Mouse (Mus musculus) forebrain, embryonic 14.5 days (tissue): ENCODE results near the gene Itga9. TPM values are rescaled to one million over a fixed set of nuclear protein-coding genes. Genes with fewer than 3 reads are reported as not detected.
A peak's percentile ranks its signal among the peaks of the same experiment; 100 is the strongest.

Source experiments
- ATAC-seq: fragments of 200-750 bp; cut with Nextera tagmentation; 2 replicates; pipeline ENCODE4 v1.8.0; 2017; ENCODE audit warnings: mild to moderate bottlenecking, moderate library complexity
- DNase-seq: peaks from one replicate; pipeline ENCODE4 v3.0.0-alpha.2; 2015; ENCODE audit warnings: low spot score
- H3K27ac ChIP-seq: fragments of 300-500 bp; sonication (generic); 2 replicates; pipeline ENCODE4 v1.5.1; 2014; ENCODE audit warnings: low read depth, mild to moderate bottlenecking, control low read depth, low read length, moderate library complexity
- H3K27me3 ChIP-seq: fragments of 300-500 bp; sonication (generic); replicated peaks from 2 replicates; pipeline ENCODE4 v1.6.1; 2014; ENCODE audit warnings: low read length, control low read depth, mixed read lengths; ENCODE audit not compliant: control insufficient read depth, insufficient read depth
- H3K36me3 ChIP-seq: fragments of 300-500 bp; sonication (generic); 2 replicates; pipeline ENCODE4 v1.6.1; 2014; ENCODE audit warnings: low read length, control low read depth; ENCODE audit not compliant: control insufficient read depth, insufficient read depth
- H3K4me1 ChIP-seq: fragments of 300-500 bp; sonication (generic); 2 replicates; pipeline ENCODE4 v1.6.1; 2014; ENCODE audit warnings: antibody characterized with exemption, low read length, control low read depth; ENCODE audit not compliant: control insufficient read depth, insufficient read depth
- H3K4me2 ChIP-seq: fragments of 300-500 bp; sonication (generic); 2 replicates; pipeline ENCODE4 v1.6.1; 2014; ENCODE audit warnings: mild to moderate bottlenecking, control low read depth, low read length
- H3K4me3 ChIP-seq: fragments of 300-500 bp; sonication (generic); 2 replicates; pipeline ENCODE4 v1.5.1; 2014; ENCODE audit warnings: low read depth, low read length, control low read depth
- H3K9ac ChIP-seq: fragments of 300-500 bp; sonication (generic); 2 replicates; pipeline ENCODE4 v1.6.1; 2014; ENCODE audit warnings: mild to moderate bottlenecking, low read length, control low read depth, moderate library complexity
- H3K9me3 ChIP-seq: fragments of 300-500 bp; sonication (generic); replicated peaks from 2 replicates; pipeline ENCODE4 v1.6.1; 2016; ENCODE audit warnings: low read length, control low read depth, mixed read lengths; ENCODE audit not compliant: control insufficient read depth
- WGBS: fragments of 180-500 bp; shearing (Covaris S2); extraction: QIAGEN DNeasy Blood & Tissue Kit; methylation state at CpG from one replicate; pipeline ENCODE4 v1.1.7; 2014; 5-methylcytosine and 5-hydroxymethylcytosine counted together
- polyA plus RNA-seq: library from polyadenylated mRNA; unstranded; fragments of >200 nt; fragmentation: Nextera tagmentation; extraction: Ambion mirVana; gene quantifications from 2 replicates; pipeline ENCODE4 v1.2.1, GENCODE M21; 2014

The Itga9 gene
- polyA plus RNA-seq, 1 experiment from 2014 or later, result 0.88 TPM

DNA sequence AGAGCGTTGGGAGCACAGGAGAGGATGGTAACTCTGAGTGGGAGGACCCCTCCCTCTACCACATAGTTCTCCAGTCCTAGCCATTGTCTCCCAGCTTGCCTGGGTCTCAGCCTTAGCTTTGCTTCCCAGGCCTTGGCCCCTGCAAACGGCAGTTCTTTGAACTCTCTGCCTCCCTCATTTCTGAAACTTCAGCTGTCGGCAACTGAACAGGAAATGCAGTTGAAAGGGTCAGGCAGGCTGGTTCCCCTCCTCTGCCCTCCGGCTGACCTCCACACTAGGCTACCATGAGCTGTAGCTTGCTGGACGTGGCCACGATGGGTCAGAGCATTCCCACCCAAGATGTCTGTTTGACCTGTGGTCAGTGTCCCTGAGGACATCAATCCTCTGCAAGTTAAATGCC lies 48.5 kb downstream of the Itga9 start:
- no peak overlapping the region for H3K9ac ChIP-seq
- ATAC-seq (no peak), DNase-seq (no peak)
- H3K4me2 ChIP-seq, result no peak overlapping the region
- H3K27ac ChIP-seq, result no peak overlapping the region
- H3K27me3 ChIP-seq, result no peaks in the 10 kb centered on the region
- H3K4me3 ChIP-seq, result no peak overlapping the region
- no peaks in the 10 kb centered on the region for H3K4me1 ChIP-seq
- no peaks in the 10 kb centered on the region for H3K36me3 ChIP-seq
- 54% methylated on average over 6 of the region's 6 CpGs for WGBS
- H3K9me3 ChIP-seq, result no peaks in the 10 kb centered on the region

DNA sequence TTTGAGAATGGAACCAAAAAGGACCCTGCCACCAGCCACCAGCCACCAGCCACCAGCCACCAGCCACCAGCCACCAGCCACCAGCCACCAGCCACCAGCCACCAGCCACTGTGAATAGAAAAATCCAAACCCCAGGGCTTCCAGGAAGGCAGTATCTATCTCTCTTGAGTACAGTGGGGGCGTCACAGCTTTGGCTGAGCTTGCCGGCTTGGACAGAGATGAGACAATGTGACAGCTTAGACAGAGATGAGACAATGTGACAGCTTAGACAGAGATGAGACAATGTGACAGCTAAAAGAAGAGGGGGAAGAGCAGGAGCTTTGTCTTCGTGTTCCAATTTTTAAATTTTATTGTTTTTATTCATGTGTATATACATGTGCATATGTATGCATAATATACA lies 49.2 kb downstream of the Itga9 start:
- Histone ChIP-seq H3K36me3 (no peaks in the 10 kb centered on the region), H3K4me1 (no peaks in the 10 kb centered on the region), H3K4me3 (no peak overlapping the region), H3K27ac (no peak overlapping the region), H3K9me3 (no peaks in the 10 kb centered on the region), H3K9ac (no peak overlapping the region), H3K27me3 (no peaks in the 10 kb centered on the region), H3K4me2 (no peak overlapping the region)
- ATAC-seq (no peak), DNase-seq (no peak)
- 75% methylated on average over 3 of the region's 3 CpGs for WGBS

DNA sequence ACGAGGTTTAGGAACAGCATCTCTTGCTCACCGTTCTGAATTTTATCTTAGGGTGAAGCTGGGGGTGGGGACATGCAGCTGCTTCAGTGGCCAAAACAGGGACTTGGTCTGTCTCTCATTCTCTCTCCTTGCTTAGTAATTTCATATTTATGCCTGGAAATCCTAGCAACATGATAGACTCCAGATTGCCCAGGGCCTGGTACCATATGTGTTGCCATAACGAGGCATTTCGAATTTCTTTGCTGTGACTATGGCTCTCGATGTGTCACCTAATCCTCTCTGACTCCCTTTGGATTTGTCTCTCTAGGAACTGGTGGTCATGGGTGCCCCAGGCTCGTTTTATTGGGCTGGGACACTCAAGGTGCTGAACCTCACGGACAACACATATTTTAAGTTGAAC lies 51.7 kb downstream of the Itga9 start:
- Histone ChIP-seq H3K36me3 (no peaks in the 10 kb centered on the region), H3K9ac (no peak overlapping the region), H3K4me2 (no peak overlapping the region), H3K4me3 (no peak overlapping the region), H3K27ac (no peak overlapping the region), H3K9me3 (no peaks in the 10 kb centered on the region), H3K27me3 (no peaks in the 10 kb centered on the region), H3K4me1 (no peaks in the 10 kb centered on the region)
- WGBS, result 87% methylated on average over 7 of the region's 7 CpGs
- DNase-seq, result peak; percentile 16
- ATAC-seq, result peak; percentile 34; the same call in 1 of the 2 replicates

DNA sequence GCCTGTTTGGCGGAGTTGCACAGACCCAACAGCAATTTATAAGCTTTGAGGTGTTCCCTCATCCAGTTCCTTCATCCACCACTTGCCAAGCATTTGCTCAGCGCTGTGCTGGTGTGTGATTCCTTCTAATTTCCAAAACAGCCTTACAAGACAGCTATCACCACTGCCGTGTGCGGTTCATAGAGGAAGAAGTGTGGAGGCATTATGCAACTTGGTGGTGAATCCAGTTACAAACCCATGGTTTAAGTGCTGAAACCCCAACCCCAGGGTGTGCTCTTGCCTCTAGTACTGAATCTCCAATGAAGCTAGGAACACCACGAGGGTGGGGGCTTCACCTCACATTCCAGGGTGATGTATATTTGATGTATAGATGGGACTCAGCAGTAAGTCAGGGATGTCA lies 53.3 kb downstream of the Itga9 start:
- no peak for ATAC-seq
- WGBS, result 86% methylated on average over 5 of the region's 5 CpGs

DNA sequence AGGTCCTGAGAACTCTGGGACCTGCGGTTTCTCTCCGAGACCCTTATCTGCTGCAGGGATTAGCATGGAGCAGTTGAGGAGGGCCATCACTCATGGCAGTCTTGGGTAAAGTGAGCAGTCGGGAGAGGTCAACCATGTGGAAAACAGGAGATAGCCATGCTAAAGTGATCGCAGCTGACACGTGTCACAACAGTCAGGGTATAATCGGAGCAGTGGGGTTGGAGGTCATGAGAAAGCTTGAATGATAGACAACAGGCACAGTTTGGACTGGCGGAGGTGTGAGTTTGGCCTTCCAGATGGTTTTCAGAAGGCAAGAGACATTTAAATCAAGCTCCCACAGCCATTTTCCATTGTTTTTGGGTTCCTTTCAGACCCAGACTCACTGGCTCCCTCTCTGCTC lies 53.8 kb downstream of the Itga9 start:
- Histone ChIP-seq H3K9ac (no peak overlapping the region), H3K27me3 (no peaks in the 10 kb centered on the region), H3K4me1 (no peaks in the 10 kb centered on the region), H3K36me3 (no peaks in the 10 kb centered on the region), H3K27ac (no peak overlapping the region), H3K4me3 (no peak overlapping the region), H3K4me2 (no peak overlapping the region), H3K9me3 (no peaks in the 10 kb centered on the region)
- 91% methylated on average over 7 of the region's 7 CpGs for WGBS
- DNase-seq (no peak), ATAC-seq (no peak)

More for the DNA sequence above, 53.3 kb downstream of the Itga9 start:
- Histone ChIP-seq H3K9ac (no peak overlapping the region), H3K27ac (no peak overlapping the region), H3K27me3 (no peaks in the 10 kb centered on the region), H3K4me3 (no peak overlapping the region), H3K36me3 (no peaks in the 10 kb centered on the region), H3K9me3 (no peaks in the 10 kb centered on the region), H3K4me2 (no peak overlapping the region), H3K4me1 (no peaks in the 10 kb centered on the region)
- DNase-seq, result no peak

DNA sequence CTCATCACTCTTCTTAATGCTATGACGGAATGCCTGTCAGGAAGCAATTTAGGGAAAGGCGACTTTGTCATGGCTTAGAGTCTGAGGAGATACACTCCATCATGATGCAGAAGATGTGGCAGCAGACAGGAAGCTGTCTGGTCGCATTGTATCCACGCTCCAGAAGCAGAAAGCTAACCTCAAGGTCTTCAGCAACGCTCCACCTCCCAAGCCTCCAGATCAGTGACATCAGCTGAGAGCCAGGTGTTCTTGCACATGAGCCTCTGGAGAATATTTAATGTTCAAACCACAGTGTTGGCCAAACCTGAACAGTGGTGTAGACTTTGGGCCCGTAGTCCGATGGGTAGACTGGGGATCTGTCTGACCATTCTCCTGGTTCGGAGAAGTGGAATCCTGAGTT lies 55.5 kb downstream of the Itga9 start:
- H3K9ac ChIP-seq, result no peak overlapping the region
- no peak for ATAC-seq
- no peaks in the 10 kb centered on the region for H3K9me3 ChIP-seq
- H3K36me3 ChIP-seq, result no peaks in the 10 kb centered on the region
- no peak overlapping the region for H3K27ac ChIP-seq
- H3K4me1 ChIP-seq, result no peaks in the 10 kb centered on the region
- no peak overlapping the region for H3K4me2 ChIP-seq
- no peak for DNase-seq
- WGBS, result 96% methylated on average over 8 of the region's 8 CpGs
- H3K27me3 ChIP-seq, result no peaks in the 10 kb centered on the region
- H3K4me3 ChIP-seq, result no peak overlapping the region

DNA sequence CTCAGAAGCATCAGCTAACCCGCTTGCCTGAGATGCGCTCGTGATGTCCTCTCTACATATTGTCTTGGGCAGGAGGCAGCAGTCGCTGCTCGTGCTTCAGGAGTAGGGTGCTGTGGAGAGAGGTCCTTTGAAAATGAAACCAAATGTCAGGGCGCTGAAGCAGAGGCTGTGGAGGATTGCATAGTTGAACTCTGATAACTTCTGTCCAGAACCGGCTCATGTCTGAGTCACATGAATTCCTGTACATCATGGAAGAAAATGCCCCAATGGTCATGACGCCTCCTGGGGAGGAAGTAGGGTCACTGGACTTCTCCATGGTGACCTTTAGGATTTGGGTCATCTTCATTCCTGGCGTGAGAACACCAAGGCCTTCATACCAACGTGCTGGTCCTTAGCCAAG lies 56.0 kb downstream of the Itga9 start:
- H3K9ac ChIP-seq, result no peak overlapping the region
- H3K27me3 ChIP-seq, result no peaks in the 10 kb centered on the region
- no peaks in the 10 kb centered on the region for H3K9me3 ChIP-seq
- no peak for DNase-seq
- H3K4me3 ChIP-seq, result no peak overlapping the region
- H3K36me3 ChIP-seq, result no peaks in the 10 kb centered on the region
- 93% methylated on average over 10 of the region's 10 CpGs for WGBS
- no peaks in the 10 kb centered on the region for H3K4me1 ChIP-seq
- H3K27ac ChIP-seq, result no peak overlapping the region
- H3K4me2 ChIP-seq, result no peak overlapping the region
- no peak for ATAC-seq

DNA sequence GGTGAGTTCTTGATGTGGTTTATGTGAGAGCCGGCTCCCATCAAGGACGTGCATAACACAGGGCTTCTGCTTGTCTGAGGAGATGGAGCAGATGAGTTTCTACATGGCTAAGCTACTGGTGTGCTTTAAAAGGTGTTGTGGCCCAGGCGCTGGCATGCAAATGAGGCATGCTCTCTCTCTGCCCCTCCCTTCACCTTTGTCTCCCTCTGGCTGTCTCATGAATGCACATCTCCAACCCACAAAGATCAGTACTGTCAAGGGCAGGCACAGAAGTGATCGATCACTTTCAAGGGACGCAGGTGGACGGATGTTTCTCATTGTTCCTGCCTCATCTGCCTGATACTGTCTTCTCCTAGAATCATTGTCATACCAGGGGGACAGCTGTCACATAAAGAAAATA lies 57.4 kb downstream of the Itga9 start:
- no peaks in the 10 kb centered on the region for H3K27me3 ChIP-seq
- H3K9ac ChIP-seq, result no peak overlapping the region
- H3K4me1 ChIP-seq, result no peaks in the 10 kb centered on the region
- H3K36me3 ChIP-seq, result no peaks in the 10 kb centered on the region
- H3K9me3 ChIP-seq, result no peaks in the 10 kb centered on the region
- no peak overlapping the region for H3K27ac ChIP-seq
- no peak overlapping the region for H3K4me3 ChIP-seq
- 75% methylated on average over 6 of the region's 6 CpGs for WGBS
- ATAC-seq (no peak), DNase-seq (no peak)
- no peak overlapping the region for H3K4me2 ChIP-seq

DNA sequence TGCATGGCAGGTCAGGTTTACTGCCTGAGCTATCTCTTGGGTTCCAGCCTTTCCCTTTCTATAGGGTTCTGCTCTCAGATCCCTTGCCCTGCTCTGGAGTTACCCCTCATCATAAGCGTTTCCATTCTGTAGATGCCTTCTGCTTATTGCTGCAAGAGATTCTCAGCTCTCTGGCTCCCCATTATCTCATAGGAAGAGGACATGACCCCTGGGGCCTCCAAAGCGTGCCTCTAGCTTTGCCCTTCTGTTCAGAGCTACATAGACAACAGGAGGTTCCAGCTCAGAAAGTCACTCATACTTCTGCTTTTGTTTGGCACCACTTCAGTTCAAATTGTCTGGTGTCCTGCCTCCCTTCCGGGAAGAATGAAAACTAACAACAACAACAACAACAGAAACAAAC lies 59.6 kb downstream of the Itga9 start:
- no peak overlapping the region for H3K9ac ChIP-seq
- no peak for ATAC-seq
- WGBS, result 83% methylated on average over 3 of the region's 3 CpGs
- H3K36me3 ChIP-seq, result no peaks in the 10 kb centered on the region
- H3K9me3 ChIP-seq, result no peaks in the 10 kb centered on the region
- H3K4me1 ChIP-seq, result no peaks in the 10 kb centered on the region
- H3K27me3 ChIP-seq, result no peaks in the 10 kb centered on the region
- no peak for DNase-seq
- H3K27ac ChIP-seq, result no peak overlapping the region
- H3K4me3 ChIP-seq, result no peak overlapping the region
- H3K4me2 ChIP-seq, result no peak overlapping the region

DNA sequence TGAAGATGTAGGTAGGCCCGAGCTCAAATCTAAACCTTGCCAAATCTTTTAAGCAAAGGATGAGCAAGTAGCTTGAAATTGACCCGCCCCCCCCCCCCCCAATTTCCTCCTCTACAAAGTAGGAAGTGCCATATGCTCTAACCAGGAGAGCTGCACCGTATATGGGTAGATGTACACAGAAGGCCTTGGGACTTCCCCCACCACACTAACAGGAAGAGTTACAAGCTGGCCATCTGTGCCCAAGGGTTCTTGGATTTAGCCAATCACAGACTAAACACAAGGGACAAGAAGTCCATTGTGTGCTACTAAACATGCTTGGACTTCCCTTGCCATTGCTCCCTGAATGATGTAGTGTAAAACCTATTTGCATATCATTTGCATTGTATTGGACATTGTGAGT lies 63.2 kb downstream of the Itga9 start:
- H3K4me1 ChIP-seq, result no peaks in the 10 kb centered on the region
- H3K9me3 ChIP-seq, result no peaks in the 10 kb centered on the region
- no peak overlapping the region for H3K27ac ChIP-seq
- H3K27me3 ChIP-seq, result no peaks in the 10 kb centered on the region
- no peaks in the 10 kb centered on the region for H3K36me3 ChIP-seq
- DNase-seq (no peak), ATAC-seq (no peak)
- H3K4me3 ChIP-seq, result no peak overlapping the region
- no peak overlapping the region for H3K9ac ChIP-seq
- WGBS, result 84% methylated on average over 3 of the region's 3 CpGs
- no peak overlapping the region for H3K4me2 ChIP-seq
